8 mouse cellular contexts compared by ENCODE assay signal in the genomic region with DNA sequence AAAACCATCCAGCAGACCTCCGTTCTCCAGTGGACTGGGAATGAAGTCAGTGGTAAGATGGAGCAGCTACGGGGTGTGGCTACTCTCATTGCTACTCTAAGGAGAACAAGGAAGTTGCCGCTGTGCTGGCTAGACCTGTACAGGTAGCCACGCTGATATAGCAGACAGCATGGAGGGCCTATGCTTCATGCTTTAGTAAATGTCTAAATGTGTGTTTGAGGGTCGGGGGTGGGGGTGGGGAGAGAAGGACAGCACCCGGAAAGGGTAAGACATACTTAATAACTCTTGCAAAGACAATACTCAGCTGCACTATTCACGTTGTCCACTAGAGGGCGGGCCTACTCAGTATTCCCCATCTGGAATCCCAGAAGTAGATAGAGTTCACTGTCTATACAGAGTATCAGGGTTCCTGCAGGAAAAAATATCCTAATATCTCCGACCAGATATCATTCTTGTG. TPM values are rescaled to one million over a fixed set of nuclear protein-coding genes. Genes with fewer than 3 reads are reported as not detected.
DNase-seq lines count a peak whose midpoint lies in the region; ATAC-seq and TF ChIP-seq lines count a peak whose summit lies in the region.

No protein-coding gene starts in this region.

- WGBS in embryonic facial prominence, embryonic 10.5 days, result 34% methylated on average over 9 of the region's 9 CpGs
- 23% methylated on average over 9 of the region's 9 CpGs for WGBS in kidney, adult 2 months
- WGBS in limb, embryonic 12.5 days, result 32% methylated on average over 9 of the region's 9 CpGs
- 26% methylated on average over 9 of the region's 9 CpGs for WGBS in midbrain, postnatal 0 days

- no peak overlapping the region for H3K27ac ChIP-seq in embryonic facial prominence, embryonic 10.5 days (replicated peaks)
- H3K27ac ChIP-seq in kidney, adult 2 months (ENCODE audit: insufficient read depth, low read depth, low read length), result no peak overlapping the region
- H3K27ac ChIP-seq in limb, embryonic 12.5 days, result no peak overlapping the region
- no peak overlapping the region for H3K27ac ChIP-seq in midbrain, postnatal 0 days (ENCODE audit: low read depth, low read length)

- H3K4me1 ChIP-seq in embryonic facial prominence, embryonic 10.5 days, result 0 out of 2 replicates have a peak, but pooled peaks cover 3% of the 10 kb centered on the region
- no peaks in the 10 kb centered on the region for H3K4me1 ChIP-seq in kidney, adult 2 months (ENCODE audit: control insufficient read depth, insufficient read depth, low read length)
- H3K4me1 ChIP-seq in limb, embryonic 12.5 days (replicated peaks), result 0 out of 2 replicates have a peak, but pooled peaks cover 3% of the 10 kb centered on the region
- H3K4me1 ChIP-seq in midbrain, postnatal 0 days (ENCODE audit: insufficient read depth, low read length), result no peaks in the 10 kb centered on the region; the same call in 1 of the 2 replicates

- no peaks in the 10 kb centered on the region for H3K27me3 ChIP-seq in embryonic facial prominence, embryonic 10.5 days (replicated peaks; ENCODE audit: low read depth, poor library complexity, severe bottlenecking)
- H3K27me3 ChIP-seq in kidney, adult 2 months (replicated peaks; ENCODE audit: control insufficient read depth, insufficient read depth, low read length), result no peaks in the 10 kb centered on the region
- H3K27me3 ChIP-seq in limb, embryonic 12.5 days, result no peaks in the 10 kb centered on the region
- H3K27me3 ChIP-seq in midbrain, postnatal 0 days (ENCODE audit: insufficient read depth, low read length), result no peaks in the 10 kb centered on the region
- no peaks in the 10 kb centered on the region for H3K27me3 ChIP-seq in splenic B cell, adult 2 months (ENCODE audit: control insufficient read depth, insufficient read depth, low read length, poor library complexity, severe bottlenecking)

- peak; percentile 73 to 74 for DNase-seq in B cell, adult 2 months
- DNase-seq in adrenal gland, postnatal 14 days, result peak; percentile 82
- DNase-seq in embryonic facial prominence, embryonic 10.5 days (ENCODE audit: low spot score), result peak; percentile 80
- peak; percentile 58 to 89 for DNase-seq in heart, adult 18-20 months
- DNase-seq in kidney, adult 2 months, result peak; percentile 75
- DNase-seq in midbrain, postnatal 0 days (ENCODE audit: low spot score), result peak; percentile 82
- peak; percentile 73 for DNase-seq in splenic B cell, adult 2 months (ENCODE audit: low read depth, low spot score)

- TF ChIP-seq CTCF in kidney, adult 2 months (conservative IDR thresholded peaks at IDR 0.05; ENCODE audit: insufficient read depth, insufficient read length, low read depth, low read length), result peak; percentile 48
- TF ChIP-seq CTCF in midbrain, postnatal 0 days (IDR thresholded peaks at IDR 0.05), result peak; percentile 93

- no peaks in the 10 kb centered on the region for H3K36me3 ChIP-seq in embryonic facial prominence, embryonic 10.5 days (replicated peaks)
- H3K36me3 ChIP-seq in kidney, adult 2 months (ENCODE audit: control insufficient read depth, insufficient read depth, low read length), result no peaks in the 10 kb centered on the region
- no peaks in the 10 kb centered on the region for H3K36me3 ChIP-seq in limb, embryonic 12.5 days
- H3K36me3 ChIP-seq in midbrain, postnatal 0 days (ENCODE audit: insufficient read depth, low read length), result no peaks in the 10 kb centered on the region
- no peaks in the 10 kb centered on the region for H3K36me3 ChIP-seq in splenic B cell, adult 2 months (ENCODE audit: control insufficient read depth, insufficient read depth, low read length, poor library complexity, severe bottlenecking)

- H3K9ac ChIP-seq in limb, embryonic 12.5 days (replicated peaks), result no peak overlapping the region
- no peak overlapping the region for H3K9ac ChIP-seq in midbrain, postnatal 0 days (replicated peaks; ENCODE audit: low read length, poor library complexity, severe bottlenecking)

- ATAC-seq in limb, embryonic 12.5 days (ENCODE audit: insufficient number of reproducible peaks, insufficient read depth, low FRiP score, low TSS enrichment, low read depth), result no peak
- 0 out of 2 replicates have a peak, but pooled peaks have one; percentile 50 for ATAC-seq in midbrain, postnatal 0 days (ENCODE audit: low FRiP score)

- no peak overlapping the region for H3K4me3 ChIP-seq in embryonic facial prominence, embryonic 10.5 days
- peak overlapping the region; percentile 1; the same call in 1 of the 2 replicates for H3K4me3 ChIP-seq in kidney, adult 2 months (ENCODE audit: insufficient read depth, low read depth, low read length)
- H3K4me3 ChIP-seq in limb, embryonic 12.5 days (replicated peaks), result no peak overlapping the region
- no peak overlapping the region for H3K4me3 ChIP-seq in midbrain, postnatal 0 days (ENCODE audit: low read depth, low read length)

- H3K4me2 ChIP-seq in limb, embryonic 12.5 days, result 0 out of 2 replicates have a peak overlapping the region, but pooled peaks have one; percentile 6
- no peak overlapping the region for H3K4me2 ChIP-seq in midbrain, postnatal 0 days (ENCODE audit: low read depth, low read length, poor library complexity, severe bottlenecking)

- no peaks in the 10 kb centered on the region for H3K9me3 ChIP-seq in embryonic facial prominence, embryonic 10.5 days
- H3K9me3 ChIP-seq in limb, embryonic 12.5 days, result no peaks in the 10 kb centered on the region
- no peaks in the 10 kb centered on the region for H3K9me3 ChIP-seq in midbrain, postnatal 0 days (ENCODE audit: low read length)

- TF ChIP-seq POLR2A in kidney, adult 2 months (IDR thresholded peaks at IDR 0.05; ENCODE audit: low read depth, low read length), result no peak

RNA-seq across cellular contexts. Expression of gene BC067074, which starts 26.4 kb away (rescaled TPM):
- 1.4 and 1.6 TPM in 2 replicates for total RNA-seq in adrenal gland, postnatal 14 days (2021)
- polyA plus RNA-seq in embryonic facial prominence, embryonic 10.5 days (2016; fragmentation: Nextera tagmentation; extraction: Ambion mirVana), result 3.0 and 3.3 TPM in 2 replicates
- 1 to 10 TPM; 3.1 to 3.2 TPM for total RNA-seq in heart, adult 18-20 months (2021)
- 6.9 and 10.0 TPM in 2 replicates for polyA plus RNA-seq in kidney, adult 2 months (2012; rRNA removed)
- polyA plus RNA-seq in limb, embryonic 12.5 days (2016; fragmentation: Nextera tagmentation; extraction: Ambion mirVana), result 10.5 and 12.0 TPM in 2 replicates
- 2.4 and 3.5 TPM in 2 replicates for total RNA-seq in midbrain, postnatal 0 days (2014; rRNA removed)
- 0.48 and 0.72 TPM in 2 replicates for polyA plus RNA-seq in midbrain, postnatal 0 days (2015; fragmentation: Nextera tagmentation; extraction: Ambion mirVana)

RNA-seq across cellular contexts. Expression of gene Gzmk, which starts 40.8 kb away (rescaled TPM):
- not detected in 2 replicates for total RNA-seq in adrenal gland, postnatal 14 days (2021)
- not detected in 2 replicates for polyA plus RNA-seq in embryonic facial prominence, embryonic 10.5 days (2016; fragmentation: Nextera tagmentation; extraction: Ambion mirVana)
- not detected for total RNA-seq in heart, adult 18-20 months (2021)
- polyA plus RNA-seq in kidney, adult 2 months (2012; rRNA removed), result not detected in 2 replicates
- not detected in 2 replicates for polyA plus RNA-seq in limb, embryonic 12.5 days (2016; fragmentation: Nextera tagmentation; extraction: Ambion mirVana)
- total RNA-seq in midbrain, postnatal 0 days (2014; rRNA removed), result not detected in 2 replicates
- polyA plus RNA-seq in midbrain, postnatal 0 days (2015; fragmentation: Nextera tagmentation; extraction: Ambion mirVana), result 0.17 TPM in 1 of 2 replicates, not detected in the other

RNA-seq across cellular contexts. Expression of gene Esm1, which starts 57.1 kb away (rescaled TPM):
- total RNA-seq in adrenal gland, postnatal 14 days (2021), result 4.4 and 7.3 TPM in 2 replicates
- 2.5 and 2.6 TPM in 2 replicates for polyA plus RNA-seq in embryonic facial prominence, embryonic 10.5 days (2016; fragmentation: Nextera tagmentation; extraction: Ambion mirVana)
- total RNA-seq in heart, adult 18-20 months (2021), result under 1 TPM; 0.44 to 0.57 TPM
- polyA plus RNA-seq in kidney, adult 2 months (2012; rRNA removed), result 16.4 and 16.6 TPM in 2 replicates
- polyA plus RNA-seq in limb, embryonic 12.5 days (2016; fragmentation: Nextera tagmentation; extraction: Ambion mirVana), result 1.9 and 2.1 TPM in 2 replicates
- 0.44 and 1.1 TPM in 2 replicates for total RNA-seq in midbrain, postnatal 0 days (2014; rRNA removed)
- polyA plus RNA-seq in midbrain, postnatal 0 days (2015; fragmentation: Nextera tagmentation; extraction: Ambion mirVana), result 1.2 and 3.0 TPM in 2 replicates
